Mouse (Mus musculus): ENCODE results near the gene Gm49403. TPM values are rescaled to one million over a fixed set of nuclear protein-coding genes. Genes with fewer than 3 reads are reported as not detected.
"Not testable (repeated sequence)": the region's sequence is repeated elsewhere in the genome, so short reads cannot be mapped to it uniquely, and the experiment has no call there.

Gm49403 gene
- not detected for total RNA-seq (2021)
- long read RNA-seq, experiment 1, result 0 reads
- long read RNA-seq, experiment 2, result 0 reads

DNA sequence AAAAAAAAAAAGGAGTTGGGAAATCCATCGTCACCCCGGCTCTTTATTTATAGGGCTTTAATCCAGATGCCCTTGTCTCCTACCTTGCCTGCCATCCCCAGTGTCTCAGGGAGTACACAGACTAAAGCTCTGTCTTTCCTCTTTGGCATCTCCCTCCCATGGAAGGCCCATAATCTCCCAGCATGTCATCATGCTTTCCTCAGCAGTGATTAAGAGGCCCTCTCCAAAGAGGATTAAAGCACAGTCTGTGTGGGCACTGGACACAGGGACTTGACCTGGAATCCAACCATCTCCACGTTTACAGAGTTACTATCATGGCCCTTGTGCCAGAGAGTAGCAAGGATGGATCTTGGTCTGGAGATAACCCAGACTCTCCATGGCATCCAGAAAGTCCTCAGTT lies at the start of gene Gm49403, which contains the start of gene Lbhd1:
Gm49403 (plus strand) TSS at position 315 of the 400 bp plus-strand sequence.
Lbhd1 (plus strand) TSS at position 117 of the 400 bp plus-strand sequence.
- DNase-seq, result no peak

DNA sequence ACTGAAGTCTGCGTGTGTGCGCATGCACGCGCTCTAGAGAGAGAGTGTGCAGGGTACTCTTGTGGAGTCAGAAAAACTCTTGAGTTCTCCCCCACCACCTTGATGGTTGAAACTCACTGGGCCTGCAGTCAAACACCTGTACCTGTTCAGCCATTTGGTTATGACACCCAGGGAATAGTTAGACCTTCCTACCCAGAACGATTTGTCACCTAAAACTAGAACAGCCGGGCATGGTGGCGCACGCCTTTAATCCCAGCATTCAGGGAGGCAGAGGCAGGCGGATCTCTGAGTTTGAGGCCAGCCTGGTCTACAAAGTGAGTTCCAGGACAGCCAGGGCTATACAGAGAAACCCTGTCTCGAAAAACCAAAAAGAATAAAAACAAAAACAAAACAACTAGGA lies 47.4 kb upstream of the Gm49403 start:
- not testable (repeated sequence) for DNase-seq

DNA sequence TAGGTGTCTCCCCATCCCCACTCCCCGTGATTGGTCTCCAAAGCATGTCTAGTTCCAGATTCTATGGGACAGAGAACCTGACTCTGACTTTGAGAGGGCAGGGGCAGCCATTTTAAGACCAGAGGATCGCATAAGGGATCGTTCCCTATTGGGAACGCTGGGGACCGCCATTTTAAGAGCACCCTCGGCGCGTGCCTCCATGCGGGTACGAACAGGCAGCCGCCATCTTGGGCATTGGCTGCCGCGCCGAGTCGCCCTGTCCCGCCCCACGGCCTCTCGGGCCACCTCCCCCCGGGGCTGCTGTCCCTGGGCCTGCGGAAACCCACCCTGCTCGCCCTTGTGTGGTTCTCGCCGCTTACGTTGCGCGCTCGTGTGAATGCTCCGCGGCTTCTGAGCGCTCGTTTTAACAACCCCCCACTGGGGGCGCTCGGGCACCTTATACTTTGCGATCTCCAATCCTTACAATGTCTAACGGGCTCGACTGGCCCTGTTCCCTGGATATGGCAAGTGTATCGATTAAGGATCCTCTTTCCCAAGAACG lies 46.4 kb upstream of the Gm49403 start, which contains the start of gene Bscl2:
Bscl2 (plus strand) TSS at position 217 of the 541 bp plus-strand sequence.
- DNase-seq, result peak; percentile 76

DNA sequence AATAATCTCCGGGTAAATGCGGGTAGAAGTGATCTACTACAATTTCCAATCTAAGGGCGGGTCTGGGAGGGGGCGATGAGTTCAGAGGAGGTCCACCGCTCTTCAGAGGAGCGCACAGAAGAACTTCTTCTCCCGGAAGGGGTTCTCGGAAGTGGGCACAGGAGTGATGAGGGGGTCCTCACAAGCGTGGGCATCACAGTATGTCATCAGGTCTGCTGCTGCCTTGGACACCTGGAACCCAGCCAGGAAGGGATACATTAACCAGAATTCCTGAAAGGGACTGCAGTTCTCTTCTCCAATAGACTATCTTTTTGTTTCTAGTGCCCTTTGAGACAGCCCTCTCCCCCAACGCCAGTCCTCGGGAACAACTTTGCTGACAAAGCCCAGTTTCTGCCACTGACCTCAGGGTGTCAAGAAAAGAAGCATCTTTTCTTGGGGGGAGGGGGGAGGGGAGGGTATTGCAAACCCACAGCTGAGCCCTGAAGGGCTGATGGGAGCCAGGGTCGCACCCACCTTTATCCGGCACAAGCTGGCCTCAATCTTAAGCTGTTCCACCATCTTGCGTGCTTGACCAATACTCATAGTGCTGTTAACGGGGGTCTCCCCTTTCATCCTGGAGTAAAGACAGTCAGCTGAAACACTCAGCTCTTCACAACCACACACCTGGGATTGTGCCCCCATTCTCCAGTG lies 45.5 kb upstream of the Gm49403 start:
- no peak for DNase-seq

DNA sequence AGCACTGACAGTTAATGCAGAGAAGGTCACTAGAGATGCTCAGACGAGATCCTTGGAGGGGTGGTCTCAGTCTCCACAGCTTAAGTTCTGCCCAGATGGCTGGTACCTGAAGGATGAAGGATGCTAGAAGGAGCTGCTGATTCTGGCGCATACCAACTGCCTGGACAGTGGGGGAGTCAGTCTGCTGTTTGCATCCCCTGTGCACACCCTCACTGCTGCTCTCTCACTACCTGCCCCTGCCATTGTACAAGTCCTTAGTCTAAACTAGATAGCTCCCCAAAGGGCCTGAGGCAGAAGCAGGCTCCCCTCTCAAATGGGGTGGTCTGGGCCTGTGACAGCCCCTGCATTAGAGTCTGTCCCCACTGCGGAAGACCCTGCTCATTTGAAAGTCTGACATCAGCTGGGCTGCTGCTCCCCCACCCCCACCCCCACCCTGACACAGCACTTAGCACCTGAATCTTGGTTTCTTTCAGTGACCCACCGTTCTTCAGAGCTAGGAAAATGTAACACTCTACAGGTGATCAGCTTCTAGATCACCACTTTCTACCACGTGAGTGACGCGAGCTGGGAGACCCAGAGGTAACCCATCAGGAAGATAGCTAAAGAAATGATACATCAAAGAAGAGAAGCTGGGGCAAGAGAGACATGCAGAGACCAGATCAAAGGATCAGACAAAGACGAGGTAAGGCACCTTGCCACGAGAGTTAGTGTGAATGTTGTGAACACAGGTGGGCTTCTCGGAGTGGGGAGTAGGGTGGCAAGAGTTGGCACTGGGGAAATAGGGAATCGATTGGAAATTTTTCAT lies 44.4 kb upstream of the Gm49403 start, which contains the start of gene Gng3:
Gng3 (minus strand) TSS at position 92 of the 805 bp plus-strand sequence.
- DNase-seq, result no peak

DNA sequence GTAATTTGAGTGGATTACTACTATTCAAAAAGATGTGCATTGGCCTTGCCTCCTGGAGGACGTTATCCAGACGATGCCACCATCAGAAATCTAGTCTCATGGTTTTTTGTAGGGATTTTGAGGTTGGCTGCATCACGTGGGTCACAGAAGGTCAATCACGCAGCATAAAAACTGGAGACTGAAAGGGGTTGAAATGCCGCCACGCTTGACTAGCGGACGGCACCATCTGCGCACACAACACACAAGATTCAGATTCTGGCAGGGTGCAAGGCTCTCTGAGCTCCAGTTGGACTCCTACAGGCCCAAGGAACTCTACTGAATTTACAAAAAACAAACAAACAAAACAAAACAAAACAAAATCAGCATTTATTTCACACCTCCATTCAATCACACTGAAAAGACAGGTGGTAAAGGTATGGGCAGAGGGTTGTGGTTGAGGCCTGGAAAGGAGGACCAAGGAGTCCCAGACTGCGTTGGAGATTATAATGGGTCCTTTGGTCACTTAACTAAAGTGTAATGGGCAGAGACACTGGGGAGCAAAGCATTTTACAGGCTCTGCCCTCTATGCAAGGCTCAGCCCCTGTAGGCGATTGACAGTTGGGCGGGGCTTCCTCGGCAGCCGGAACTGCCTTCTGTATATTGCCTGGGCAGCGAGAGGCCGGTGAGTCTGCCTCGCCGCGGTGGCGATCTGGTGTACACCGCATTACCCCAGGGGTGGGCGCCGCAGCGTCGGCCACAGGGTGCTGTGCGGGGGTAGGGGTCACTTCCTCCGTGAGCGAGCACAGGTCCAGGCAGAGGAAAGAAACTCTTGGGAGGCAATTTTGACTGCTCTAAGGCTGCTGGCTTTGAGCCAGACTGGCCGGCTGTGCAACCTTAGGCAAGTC lies 43.6 kb upstream of the Gm49403 start:
- DNase-seq, result peak; percentile 57

DNA sequence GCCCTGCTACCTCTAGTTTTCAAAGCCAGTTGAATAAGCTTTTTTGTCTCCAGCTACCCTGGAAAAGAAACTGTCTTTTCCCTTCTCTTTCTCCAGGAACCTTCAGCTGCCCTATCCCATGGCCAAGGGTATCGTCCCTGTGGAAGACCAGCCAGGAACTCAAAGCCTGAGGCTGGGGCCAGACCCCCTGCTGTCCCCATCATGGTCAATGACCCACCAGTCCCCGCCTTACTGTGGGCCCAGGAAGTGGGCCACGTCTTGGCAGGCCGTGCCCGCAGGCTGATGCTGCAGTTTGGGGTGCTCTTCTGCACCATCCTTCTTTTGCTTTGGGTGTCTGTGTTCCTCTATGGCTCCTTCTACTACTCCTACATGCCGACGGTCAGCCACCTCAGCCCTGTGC lies 42.7 kb upstream of the Gm49403 start:
- no peak for DNase-seq

DNA sequence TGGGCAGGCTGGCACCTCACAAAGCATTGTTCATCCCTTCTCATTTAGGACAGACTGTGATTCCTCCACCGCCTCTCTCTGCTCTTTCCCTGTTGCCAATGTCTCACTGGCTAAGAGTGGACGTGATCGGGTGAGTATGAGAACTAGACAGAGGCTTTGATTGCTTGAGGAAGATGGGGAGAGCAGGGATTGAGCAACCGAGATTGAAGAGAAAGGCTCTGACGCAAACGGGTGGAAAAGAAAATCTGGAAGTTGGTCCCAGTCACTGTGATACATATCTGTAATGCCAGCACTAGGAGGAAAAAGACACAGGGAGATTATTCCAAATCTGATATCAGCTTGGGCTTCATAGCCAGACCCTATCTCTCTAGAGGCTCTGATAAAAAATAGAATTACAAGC lies 40.8 kb upstream of the Gm49403 start:
- DNase-seq, result no peak

DNA sequence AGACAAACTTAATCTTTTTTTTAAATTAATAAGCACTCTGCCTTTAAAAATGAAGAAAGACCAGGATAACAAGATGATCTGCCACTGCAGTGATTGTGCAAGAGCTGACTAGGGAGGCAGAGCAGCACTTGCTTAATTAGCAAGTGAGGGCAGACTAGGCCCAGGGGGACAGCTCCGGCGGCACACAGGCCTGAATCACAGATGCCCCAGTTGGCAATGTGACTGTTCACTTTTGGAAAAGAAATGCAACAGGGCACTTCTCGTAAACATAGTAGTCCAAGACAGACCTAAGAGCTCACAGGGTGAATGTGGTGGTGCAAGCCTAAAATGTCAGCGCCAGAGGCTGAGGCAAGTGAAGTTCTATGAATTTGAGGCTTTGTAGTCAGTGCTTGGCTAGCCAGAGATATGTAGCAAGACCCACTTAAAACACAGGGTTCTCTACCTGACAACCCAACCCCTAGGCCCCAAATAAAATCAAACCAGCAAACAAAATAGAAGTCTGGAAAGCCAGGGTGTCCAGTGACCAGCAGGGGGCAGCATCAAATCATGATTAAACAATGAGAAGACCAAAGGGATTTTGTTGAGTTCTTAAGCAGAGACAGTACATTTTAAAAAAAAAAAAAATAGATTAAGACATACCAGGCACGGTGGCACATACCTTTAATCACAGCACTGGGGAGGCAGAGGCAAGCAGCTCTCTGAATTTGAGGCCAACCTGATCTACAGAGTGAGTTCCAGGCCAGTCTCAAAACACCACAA lies 39.2 kb upstream of the Gm49403 start:
- DNase-seq, result peak; percentile 44

DNA sequence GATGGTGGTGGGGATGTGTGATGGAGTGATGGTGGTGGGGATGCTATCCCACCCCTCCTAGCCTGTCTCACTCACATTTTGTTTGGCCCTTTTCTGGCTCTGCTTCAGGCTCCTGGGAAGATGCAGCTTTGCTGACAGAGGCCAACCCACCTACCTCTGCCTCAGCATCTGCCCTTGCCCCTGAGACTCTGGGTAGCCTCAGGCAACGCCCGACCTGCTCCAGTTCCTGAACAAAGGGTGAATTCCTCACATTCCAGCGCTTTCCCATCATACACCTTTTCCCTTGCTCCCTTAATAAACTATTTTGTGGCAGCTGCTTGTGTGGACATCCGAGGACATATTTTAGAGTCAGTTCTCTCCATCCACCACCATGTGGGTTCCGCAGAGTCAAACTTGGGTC lies 35.4 kb upstream of the Gm49403 start:
- DNase-seq, result no peak

DNA sequence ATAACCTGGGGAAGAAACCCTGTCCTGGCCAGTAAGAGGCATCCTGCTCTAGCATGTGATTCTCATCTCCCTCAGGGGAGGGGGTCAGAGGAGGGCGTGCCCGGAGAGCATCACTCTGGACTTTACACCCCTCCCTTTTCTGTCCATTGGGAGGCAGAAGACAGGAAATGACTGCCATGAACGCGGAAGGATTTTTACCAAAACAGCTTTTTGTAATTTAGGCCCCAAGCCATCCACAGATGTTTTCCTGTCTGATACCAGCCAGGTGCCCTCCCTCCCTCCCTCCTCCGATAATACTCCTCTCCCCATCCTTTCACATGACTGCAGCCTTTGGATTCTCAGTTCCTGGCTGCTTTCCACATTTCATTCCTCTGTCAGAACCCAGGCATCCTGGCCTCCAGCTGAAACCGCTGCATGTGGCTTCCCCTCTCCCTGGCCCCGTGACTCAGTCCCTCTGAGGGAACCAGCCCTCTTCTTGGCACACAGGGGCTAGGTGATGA lies 33.3 kb upstream of the Gm49403 start, which contains the start of gene Lrrn4cl:
Lrrn4cl (plus strand) TSS at position 367 of the 500 bp plus-strand sequence.
- peak; percentile 78 for DNase-seq

DNA sequence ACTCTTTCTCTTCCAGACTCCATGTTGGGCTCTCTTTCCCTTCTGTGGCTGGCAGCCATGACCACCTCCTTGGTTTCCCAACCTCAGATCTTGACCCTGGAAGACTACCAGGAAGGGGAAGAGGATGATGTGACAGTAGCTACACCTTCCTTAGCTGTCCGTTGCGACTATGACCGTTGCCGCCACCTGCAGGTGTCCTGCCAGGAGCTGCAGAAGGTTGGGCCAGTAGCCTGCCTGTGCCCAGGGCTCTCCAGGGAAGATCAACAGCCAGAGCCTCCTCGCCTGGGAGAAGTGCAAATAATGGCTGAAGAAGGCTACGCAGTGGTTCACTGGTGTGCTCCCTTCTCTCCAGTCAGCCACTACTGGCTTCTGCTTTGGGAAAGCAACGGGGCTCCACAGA lies 32.1 kb upstream of the Gm49403 start:
- DNase-seq, result no peak

DNA sequence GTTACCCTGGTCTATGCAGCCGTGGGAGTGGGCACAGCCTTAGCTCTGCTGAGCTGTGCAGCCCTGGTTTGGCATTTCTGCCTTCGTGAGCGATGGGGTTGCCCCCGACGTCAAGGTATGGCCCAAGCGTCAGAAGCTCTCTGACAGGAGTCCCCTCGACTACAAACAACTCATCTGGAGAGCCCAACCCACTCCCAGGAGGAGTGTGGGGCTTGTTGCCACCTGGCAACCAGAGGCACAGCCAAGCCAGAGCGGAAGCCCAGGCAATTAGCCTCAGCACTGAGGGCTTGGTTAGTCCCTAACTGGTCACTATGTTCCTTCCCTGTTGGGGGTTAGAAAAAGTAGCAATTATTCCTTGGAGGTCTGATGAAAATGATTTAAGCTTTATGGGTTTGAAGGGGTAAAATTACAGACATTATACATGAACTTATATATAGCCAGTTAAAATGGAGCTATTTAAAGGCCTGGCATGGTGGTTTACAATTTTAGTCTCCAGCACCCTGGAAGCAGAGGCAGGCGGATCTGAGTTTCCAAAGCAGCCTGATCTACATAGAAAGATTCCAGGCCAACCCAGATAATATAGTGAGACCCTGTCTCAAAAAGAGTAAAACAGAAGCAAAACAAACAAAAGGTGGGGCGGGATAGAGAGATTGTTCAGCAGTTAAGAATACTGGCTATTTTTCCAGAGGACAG lies 31.3 kb upstream of the Gm49403 start:
- DNase-seq, result peak; percentile 70

DNA sequence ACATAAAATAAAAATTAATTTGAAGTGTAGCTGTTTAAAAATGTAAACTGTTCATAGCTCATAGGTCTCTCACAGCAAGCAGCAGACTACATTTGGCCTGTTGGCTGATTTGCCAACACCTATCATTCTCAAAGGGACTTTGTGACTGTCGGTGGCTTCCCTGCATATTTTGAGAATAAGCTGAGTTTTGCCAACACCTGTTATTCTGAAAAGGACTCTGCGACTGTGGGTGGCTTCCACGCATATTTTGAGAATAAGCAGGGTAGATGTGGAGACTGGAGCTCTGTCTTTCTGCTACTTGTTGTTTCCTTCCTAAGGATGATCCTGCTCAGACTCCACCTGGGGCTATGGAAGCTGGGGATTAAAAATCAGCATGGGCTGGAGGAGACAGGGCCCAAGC lies 30.6 kb upstream of the Gm49403 start:
- DNase-seq, result no peak

DNA sequence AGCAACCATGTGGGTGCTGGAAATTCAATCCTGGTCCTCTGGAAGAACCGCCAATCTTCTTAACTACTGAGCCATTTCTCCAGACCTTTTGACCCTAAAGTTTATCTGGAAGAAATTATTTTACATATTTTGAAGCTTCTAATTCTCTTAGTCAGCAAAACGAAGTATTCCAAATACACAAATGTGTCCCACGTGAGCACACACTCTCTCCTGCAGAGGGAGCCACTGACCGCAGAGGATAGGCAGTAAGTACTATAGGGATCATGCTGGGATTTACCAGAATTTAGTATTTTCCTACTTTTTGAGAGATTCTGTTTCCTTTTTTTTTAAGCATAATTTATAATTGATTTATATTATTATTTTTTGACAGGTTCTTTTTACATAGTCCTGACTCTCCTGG lies 26.0 kb upstream of the Gm49403 start:
- no peak for DNase-seq

DNA sequence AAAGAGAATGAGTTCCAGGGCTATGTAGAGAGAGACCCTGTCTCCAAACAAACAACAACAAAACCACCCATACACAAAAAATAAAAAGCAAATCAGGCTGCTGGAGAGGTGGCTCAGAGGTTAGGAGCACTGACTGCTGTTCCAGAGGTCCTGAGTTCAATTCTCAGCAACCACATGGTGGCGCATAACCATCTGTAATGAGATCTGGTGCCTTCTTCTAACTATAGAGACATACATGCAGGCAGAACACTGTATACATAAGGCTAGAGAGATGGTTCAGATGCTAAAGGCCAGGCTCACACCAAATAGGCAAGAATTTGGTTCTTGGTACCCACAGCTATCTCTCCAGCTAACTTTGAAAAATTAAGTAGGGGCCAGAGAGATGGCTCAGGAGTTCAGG lies 24.7 kb upstream of the Gm49403 start:
- DNase-seq, result no peak

DNA sequence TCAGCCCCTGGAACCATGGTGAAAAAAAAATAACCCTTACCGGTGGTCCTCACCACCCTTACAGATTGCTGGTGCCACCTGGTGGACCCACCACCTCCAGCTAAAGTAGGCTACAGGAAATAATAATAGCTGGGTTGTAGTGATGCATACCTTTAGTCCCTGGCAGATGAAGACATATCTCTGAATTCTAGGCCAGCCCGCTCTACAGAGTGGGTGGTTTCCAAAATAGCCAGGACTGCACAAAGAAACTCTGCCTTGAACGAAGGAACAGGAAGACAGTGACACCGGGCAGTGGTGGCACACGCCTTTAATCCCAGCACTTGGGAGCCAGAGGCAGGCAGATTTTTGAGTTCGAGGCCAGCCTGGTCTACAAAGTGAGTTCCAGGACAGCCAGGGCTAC lies 19.5 kb upstream of the Gm49403 start:
- DNase-seq, result no peak

DNA sequence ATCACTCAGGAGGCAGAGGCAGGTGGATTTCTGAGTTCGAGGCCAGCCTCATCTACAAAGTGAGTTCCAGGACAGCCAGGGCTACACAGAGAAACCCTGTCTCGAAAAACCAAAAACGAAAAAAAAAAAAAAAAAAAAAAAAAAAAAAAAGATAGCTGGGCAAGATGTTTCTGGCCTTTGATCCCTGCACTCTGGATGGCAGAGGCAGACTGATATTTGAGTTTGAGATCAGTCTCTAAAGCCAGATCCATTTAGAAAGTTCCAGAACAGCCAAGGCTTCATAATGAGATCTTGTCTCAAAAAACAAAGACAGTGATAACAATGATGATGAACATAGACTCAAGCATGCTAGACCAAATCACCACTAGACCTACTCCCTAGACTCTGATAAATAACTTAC lies 13.3 kb upstream of the Gm49403 start:
- not testable (repeated sequence) for DNase-seq

DNA sequence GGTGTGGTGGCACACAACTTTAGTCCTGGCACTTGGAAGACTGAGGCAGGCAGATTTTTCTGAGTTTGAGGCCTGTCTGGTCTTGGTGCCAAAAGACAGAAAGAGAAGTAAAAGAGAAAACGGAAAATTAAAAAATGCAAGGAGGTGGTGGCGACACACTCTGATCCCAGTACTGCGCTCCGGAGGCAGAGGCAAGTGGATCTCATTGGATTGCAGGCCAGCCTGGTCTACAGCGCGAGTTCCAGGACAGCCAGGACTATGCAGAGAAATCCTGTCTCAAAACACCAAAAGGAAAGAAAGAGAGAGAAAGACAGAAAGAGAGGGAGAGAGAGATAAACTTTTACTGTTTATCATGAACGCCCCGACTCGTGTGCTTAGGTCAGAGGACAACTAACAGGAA lies 12.9 kb upstream of the Gm49403 start:
- no peak for DNase-seq
